Mouse (Mus musculus): ENCODE measurements at regions not wholly inside any gene's neighbourhood (a gene's known extent, or its start where the extent isn't known, plus 50 kb on each side); places are given as distances from the start of the nearest gene placed in this dataset.

DNA sequence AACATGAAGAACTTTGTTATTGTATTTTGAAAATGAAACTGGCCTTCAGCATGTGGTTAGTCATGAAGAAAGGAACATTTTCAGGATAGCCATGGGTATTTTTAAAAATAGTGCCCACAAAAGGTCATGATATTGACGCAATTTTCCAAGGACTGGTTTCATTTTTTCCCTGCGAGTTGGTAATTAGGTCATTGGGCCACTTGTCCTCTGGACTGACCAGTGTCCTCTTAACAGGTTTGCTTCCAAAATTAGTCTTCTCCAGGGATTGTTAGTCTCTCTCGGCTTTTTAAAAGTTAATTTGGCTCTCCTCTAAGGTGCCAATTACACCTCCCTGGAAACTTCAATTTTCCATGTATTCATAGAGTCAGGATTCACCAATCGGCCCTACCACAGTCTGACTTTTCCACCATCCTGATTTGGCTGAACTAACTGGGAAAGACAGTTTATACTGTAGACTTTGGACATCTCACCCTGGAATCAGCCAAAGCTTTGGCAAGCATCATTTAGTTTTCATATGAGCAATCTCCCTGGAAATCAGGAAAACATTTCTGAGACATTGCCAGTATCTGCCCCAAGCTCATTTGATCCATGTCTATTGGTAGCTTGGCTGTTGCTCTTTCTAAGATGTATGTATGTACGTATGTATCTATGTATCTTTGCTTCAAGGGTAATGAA is 562.8 kb upstream of the Sox9 start:
- DNase-seq (ENCODE audit: low read depth, low spot score), result no peak

GRCm38 (mm10) chr11:112234492-112235116 is 547.4 kb upstream of the Sox9 start:
- DNase-seq (ENCODE audit: low read depth, low spot score), result no peak

- no peak for DNase-seq (ENCODE audit: low read depth, low spot score)
Observed at GRCm38 (mm10) chr11:112238960-112239884, 542.8 kb upstream of the Sox9 start.

DNA sequence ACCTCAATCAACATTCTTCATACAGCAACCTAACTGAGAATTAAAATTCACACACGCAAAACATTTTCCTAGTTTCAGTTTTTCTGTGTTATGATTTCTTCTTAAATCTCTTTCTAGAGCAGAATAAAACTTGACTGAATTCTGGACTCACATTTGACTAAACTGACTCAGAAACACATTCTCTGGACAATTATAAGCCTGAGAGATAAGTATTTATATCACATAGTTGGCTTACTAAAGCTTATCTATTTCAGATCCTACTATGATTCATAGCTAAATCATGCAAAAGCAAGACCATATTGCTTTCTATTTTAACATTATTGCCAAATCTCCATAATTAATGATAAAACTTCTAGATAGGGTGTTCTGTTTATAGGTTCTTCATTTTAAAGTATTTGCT is 529.5 kb upstream of the Sox9 start:
- no peak for DNase-seq (ENCODE audit: low read depth, low spot score)

DNA sequence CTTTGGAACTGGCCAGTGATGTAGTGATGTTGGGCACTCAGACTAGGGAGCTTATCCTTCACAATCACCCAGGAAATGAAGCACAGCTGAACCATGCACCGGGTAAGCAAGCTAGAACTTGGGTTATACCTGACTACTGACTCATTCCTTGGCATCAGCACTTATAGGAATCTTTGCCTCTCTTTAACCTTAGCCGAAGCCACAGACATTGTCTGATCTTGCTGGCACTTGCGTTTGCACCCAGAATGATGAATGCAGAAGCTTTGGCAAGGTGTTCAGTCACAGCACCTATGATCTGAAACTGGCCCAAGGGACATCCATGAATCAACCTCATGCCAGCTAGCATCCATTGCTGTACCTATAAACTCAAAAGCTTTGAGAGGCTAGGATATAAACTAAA is 529.0 kb upstream of the Sox9 start:
- DNase-seq (ENCODE audit: low read depth, low spot score), result no peak

DNA sequence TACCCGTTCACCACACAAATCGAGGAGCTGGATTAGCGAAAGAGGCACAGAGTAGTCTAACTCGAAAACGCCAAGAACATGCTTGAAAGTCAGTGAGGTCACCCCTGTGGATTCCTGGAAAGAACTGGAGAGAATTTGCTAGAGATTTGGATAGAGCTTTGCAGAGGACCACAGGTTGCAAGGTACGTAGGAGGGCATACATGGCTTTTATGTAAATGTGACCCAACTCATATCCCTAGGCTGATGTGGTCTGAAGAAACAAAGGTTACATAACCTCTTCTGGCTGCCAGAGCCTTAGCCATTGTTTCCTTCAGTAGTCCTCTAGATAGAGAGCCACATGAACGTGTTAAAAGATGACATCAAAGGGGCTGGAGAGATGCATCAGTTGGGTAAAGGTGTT is 525.7 kb upstream of the Sox9 start:
- DNase-seq (ENCODE audit: low read depth, low spot score), result no peak

DNA sequence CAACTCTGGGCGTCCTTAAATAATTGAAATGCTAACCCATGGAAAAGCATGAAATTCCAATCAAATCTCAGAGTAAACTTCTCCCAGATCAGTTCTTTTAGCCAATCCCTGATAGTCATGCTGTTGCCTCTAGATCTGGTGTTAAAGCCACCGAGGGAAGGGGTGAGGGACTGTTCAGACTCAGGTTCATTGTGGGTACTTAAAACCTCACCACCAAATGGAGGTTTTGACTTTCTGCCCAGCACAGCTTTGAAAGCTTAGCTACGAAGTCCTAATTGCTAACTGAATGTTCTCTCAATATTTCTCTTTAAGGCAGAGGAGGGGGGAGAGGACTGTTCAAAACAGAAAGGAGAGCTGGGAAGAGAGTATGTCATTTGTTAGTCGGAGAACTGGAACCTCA is 517.9 kb upstream of the Sox9 start:
- DNase-seq (ENCODE audit: low read depth, low spot score), result no peak

- DNase-seq (ENCODE audit: low read depth, low spot score), result no peak
Observed at GRCm38 (mm10) chr11:112270911-112271310, 511.1 kb upstream of the Sox9 start.

DNA sequence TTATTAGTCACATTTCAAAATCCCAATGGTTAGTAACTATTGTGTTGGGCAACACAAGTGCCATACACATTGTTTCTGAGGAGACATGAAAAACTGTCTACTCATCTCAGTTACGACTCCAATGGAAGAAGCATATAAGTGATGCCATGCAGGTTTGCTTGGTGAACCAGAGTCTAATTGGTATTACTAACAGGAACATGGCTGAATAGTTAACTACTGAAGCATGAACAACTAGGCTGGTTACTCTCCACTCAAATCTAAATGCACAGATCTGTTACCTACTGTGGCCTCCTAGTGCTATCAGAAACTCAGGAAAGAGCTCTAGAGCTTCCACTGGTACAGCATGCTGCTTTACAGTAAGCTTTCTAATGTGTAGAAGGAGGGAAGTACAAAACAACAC is 503.5 kb upstream of the Sox9 start:
- no peak for DNase-seq (ENCODE audit: low read depth, low spot score)

GRCm38 (mm10) chr11:112282911-112283310 is 499.1 kb upstream of the Sox9 start:
- DNase-seq (ENCODE audit: low read depth, low spot score), result no peak

- DNase-seq (ENCODE audit: low read depth, low spot score), result no peak
Observed at GRCm38 (mm10) chr11:112298901-112299341, 483.1 kb upstream of the Sox9 start.

- no peak for DNase-seq (ENCODE audit: low read depth, low spot score)
Observed at GRCm38 (mm10) chr11:112303091-112303490, 478.9 kb upstream of the Sox9 start.

- DNase-seq (ENCODE audit: low read depth, low spot score), result no peak
Observed at GRCm38 (mm10) chr11:112325850-112326249, 456.2 kb upstream of the Sox9 start.

DNA sequence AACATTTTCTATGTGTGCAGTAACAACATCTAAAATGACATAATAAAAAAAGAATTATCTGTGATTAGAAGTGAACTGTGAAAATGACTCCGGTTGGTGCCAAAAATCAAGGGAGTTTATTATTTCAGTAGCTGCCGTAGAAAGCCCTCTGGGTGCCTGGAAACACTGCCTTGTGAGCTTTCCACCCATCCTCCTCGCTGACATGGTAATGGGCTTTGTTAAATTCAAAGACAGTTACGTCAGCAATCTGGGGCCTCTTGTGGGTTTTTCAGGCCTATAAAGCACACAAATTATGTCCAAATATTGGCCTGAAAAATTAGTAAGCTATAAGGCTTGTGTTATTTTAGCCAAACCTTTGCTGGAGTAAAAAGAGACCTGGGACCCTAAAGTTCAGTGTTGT is 454.4 kb upstream of the Sox9 start:
- DNase-seq (ENCODE audit: low read depth, low spot score), result no peak

DNA sequence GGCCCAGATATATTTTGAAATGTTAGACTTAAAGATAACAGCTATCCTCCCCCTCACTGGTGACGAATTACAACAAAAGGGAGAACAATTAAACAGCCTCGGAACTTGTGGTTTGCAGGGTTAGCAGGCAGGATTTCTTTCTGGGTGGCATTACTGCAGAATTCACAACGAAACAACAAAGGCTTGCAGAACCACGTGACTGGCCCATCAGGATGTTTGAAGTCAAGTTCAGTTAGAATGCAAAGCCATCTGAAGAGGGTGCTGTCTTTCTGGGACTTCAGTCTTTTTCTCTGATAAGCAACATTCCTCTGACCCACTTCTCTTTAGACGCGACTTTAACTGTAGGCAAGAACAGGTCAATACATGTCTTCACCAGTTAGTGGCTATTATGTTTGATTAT is 436.9 kb upstream of the Sox9 start:
- DNase-seq (ENCODE audit: low read depth, low spot score), result no peak

DNA sequence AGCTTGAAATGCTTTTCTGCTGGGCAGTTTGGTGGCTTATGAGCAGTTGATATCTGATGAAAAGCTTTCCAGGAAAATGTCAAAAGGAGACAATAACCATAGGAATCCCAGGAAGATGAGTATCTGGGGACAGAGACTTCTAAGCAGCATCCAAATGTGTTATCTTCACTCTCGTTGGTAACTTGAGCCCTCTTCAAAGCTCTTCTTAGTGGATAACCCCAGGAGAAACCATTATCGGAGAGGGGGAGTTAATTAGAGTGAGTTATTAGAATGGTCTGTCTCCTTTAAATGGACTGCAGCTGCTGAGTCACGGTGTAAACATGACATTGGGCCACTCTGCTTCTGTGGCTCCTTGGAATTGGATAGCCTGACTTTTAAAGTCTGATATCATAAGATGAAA is 436.4 kb upstream of the Sox9 start:
- DNase-seq (ENCODE audit: low read depth, low spot score), result no peak

DNA sequence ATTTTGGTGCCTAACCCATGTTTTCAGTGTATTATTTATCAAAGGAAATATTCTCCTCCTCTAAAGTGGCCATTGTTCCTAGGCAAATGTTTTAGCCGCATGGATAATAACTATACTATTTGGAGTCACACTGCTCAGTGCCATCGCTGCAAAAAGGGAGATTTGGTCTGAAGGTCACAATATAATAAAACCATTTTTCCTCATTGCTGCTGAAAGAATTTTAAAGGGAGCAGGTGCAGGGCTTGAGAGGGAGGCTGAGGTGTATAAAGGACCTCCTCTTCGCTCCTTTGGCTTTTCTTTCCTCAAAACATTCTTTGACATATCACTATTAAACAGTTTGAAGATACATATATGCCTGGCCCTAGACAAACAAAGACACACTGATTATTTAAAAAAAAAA is 435.9 kb upstream of the Sox9 start:
- no peak for DNase-seq (ENCODE audit: low read depth, low spot score)

GRCm38 (mm10) chr11:112346532-112346931 is 435.5 kb upstream of the Sox9 start:
- no peak for DNase-seq (ENCODE audit: low read depth, low spot score)

- DNase-seq (ENCODE audit: low read depth, low spot score), result no peak
Observed at GRCm38 (mm10) chr11:112355311-112355710, 426.7 kb upstream of the Sox9 start.

DNA sequence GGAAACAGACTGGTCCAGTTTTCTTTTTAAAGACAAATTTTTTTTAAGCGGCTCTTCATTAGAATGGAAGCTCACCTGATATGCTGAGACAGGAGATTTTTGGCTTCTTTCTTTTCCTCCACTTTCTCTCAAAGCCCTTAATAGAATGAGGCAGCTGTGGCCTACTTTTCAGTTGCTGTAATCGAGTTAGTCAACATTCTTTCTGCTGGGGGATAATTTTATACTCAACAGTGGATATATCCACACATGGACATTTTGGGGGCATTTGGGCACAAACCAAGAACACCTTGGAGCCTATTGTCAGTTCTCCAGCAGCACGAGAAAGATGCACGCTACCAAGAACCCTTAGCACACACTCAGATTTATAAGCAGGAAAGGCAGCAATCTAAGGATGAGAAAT is 415.3 kb upstream of the Sox9 start:
- DNase-seq (ENCODE audit: low read depth, low spot score), result no peak

- no peak for DNase-seq (ENCODE audit: low read depth, low spot score)
Observed at GRCm38 (mm10) chr11:112370941-112371340, 411.1 kb upstream of the Sox9 start.

DNA sequence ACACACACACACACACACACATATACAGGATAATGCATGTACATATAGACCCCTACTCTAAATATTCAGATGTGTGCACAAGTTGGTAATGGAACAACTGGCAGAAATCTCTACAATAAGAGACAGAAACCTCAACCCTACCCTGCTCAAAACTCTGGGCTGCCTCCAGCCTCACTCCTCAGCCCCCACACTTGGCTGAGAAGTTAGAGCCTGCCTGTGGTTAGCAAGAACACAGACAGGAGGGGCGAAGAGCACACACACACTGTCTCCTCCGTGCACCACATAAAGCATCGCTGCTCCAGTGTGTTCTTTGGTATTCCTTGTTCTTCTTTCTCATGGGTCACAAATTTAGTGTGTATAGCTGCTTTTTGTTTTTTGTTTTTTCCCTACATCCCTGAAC is 382.0 kb upstream of the Sox9 start:
- DNase-seq (ENCODE audit: low read depth, low spot score), result no peak

DNA sequence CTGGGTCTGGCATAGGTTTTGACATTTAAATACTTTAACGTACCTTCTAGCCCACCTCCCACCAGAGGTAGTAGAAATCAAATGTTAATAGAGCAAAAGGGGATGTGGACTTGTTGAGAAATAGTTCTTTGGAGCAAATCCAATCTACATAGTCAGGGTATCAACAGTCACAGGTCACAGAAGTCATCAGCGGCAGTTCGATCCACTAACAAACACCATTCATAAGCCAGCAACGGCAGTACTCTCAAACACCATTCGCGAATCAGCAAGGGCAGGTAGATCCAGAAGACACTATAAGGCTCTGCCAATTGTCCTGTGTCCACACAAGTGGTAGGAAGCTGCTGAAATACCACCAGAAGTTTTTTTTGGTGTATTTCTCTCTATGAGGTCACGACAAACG is 374.3 kb upstream of the Sox9 start:
- no peak for DNase-seq (ENCODE audit: low read depth, low spot score)
